Mouse (Mus musculus) CH12F3 (cell line): Measurements from ENCODE around the gene Igf1r.

Experiments
- in situ Hi-C: fragments of 300-500 bp; cut with MboI; formaldehyde crosslinking; loops from 2 replicates; pipeline ENCODE4 v1.14.3; 2020; ENCODE audit warnings: low sequenced_read_pairs

The Igf1r gene

DNA sequence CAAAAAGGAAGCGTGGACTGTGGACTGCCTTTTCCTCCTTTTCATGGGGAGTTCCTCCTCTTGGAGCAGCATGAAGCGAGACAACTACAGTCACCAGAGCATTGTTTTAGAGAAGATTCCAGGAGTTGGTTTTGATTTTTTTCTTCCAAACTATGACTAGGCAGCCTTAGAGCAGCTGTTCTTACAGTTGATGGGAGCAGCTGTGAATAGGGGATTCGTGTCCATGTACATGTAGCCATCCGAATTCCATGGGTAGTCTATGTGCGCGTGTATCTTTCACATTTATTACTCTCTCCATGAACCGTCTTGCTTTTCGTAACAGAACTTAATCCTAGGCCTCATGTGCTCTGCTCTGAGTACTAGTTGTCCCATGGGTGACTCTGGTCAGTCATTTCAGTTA, 199.8 kb downstream of the Igf1r start:
- in situ Hi-C loops: no loop called here

DNA sequence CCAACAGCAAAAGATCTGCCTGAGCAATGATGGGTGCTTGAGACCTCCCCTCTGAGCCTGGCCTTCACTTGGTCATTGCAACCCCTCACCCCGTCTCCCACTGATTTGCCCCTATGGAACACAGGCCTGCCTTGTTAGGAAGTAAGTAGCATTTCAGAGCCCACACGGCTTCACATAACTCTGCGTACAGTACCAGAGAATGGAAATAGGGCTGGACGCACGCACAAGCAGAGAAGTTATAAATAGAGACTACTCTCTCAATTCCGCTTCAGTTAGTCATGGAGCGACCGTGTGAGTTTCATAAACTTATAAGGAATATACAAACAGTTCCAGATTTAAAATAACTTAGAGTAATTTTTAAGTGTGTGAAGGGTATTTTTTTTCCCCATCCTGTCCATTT, 200.6 kb downstream of the Igf1r start:
- in situ Hi-C loops: no loop called here

DNA sequence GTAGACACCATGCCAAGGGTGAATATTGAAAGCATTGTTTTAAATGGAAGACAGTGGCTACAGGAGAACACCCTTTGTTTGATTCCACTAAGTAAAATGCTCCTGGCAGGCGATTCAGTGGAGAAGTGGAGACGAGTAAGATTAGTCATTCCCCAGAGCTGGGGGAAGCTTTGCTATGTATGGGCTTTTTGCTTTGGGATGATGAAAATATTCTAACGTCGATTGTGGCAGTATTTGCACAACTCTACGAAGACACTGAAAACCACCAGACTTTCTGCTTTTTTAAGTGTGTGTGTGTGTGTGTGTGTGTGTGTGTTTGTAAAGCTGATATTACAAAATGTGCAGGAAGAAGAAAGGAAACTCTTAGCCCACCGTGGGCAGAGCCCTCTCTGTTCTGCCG, 202.0 kb downstream of the Igf1r start:
- in situ Hi-C loops: no loop called here

DNA sequence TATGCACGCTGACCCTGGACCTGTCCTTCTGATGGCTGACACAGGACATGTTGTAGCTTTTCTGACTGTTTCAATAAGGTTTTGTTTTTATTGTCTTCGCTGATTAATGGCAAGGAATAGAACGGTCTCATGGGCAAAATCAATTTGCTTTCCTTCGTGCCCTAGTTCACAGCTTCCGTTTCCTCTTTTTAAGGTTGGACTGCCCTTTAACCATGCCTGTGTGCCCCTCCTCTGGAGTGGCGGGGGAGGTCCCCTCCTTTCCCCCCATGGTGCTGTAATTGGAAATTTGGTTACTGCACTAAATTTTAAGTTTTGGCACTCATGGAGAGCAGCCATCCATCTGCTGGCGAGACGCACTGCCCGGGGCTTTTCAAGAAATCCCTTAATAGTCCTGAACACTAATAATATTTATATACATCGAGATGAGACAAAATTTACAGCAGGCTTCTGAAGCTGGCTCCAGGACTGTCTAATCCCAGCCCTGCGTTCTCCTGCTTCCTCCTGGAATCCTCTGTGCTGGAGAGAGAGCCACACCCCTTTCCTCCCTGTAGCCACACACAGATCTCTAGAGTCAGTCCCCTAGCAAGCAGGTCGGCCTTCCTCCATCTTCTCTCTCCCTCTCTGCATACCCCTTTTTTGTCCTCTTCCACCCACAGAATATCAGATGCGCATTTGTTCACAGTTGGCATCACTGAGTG, 207.6 kb downstream of the Igf1r start:
- in situ Hi-C loops: no loop called here

DNA sequence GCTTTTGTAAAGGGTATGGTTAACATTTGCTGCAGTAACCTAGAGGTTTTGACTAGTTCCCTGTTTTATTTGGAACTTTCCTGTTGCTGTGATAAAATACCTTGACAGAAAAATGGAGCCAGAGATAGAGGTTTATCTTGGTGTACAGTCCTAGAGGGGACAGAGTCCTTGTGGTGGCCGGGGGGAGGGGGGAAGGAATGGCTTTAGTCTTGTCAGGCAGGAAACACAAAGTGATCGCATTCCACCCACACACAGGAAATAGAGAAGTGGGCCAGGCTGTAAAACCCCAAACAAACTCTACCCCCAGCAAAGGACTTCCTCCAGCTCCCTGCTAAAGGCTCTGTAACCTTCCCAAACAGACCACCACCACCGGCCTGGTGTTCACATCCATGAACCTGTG, 211.4 kb downstream of the Igf1r start:
- in situ Hi-C loops: no loop called here

DNA sequence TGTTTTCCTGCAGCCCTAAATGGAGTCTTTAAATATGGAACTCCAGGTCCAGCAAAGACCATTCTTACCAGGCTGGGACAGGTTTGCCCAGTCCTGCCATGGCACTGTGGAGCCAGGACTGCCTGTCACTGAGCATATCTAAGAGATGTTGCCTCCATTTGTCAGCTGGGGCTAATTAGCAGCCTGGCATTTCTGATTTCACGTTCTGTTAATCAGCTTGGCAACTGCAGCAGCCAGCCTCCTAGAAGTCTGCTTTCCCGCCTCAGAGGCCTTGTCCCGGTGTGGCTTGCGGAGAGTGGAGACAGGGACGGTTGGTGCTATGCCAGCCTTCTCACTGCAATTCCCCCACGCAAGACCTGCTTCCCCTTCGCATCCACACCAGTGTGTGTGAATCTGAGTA, 220.1 kb downstream of the Igf1r start:
- in situ Hi-C loops: no loop called here

DNA sequence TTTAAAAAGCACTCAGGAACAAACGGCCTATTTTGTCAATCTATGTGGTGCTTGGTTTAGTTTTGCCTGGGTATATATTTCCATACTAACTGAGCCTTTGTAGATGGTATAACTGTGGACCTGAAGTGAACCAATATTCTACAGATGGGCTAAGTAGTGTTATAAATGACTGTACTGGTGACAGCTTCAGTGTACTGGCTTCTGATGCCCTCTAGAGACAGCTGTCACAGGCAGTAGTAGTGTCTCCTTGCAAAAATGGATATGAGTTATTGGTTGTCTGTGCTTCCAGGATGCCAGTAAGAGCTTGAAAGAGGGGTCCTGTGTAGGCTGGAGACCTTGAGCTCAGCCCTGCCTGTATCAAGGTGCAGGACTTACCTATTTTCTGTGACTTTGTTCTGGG, 227.0 kb downstream of the Igf1r start:
- in situ Hi-C loops: no loop called here

DNA sequence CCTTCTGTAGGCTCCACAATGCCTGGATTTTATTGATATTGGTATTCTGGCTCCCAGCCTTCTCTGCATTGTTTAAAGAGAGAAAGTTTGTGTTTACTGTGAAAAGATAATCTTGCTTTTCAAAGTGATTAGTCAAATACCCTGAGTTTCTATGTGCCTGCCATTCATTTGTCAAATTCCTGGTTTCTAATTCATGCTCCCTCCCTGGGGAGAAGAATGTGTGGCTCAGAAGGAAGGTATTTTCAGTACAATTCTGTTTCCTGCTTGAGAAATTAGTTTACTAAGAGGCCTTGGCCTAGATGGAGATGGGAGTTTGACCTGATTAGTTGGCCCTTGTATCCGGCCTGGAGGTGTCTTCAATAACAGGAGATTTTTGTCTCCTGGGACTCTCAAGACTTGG, 228.5 kb downstream of the Igf1r start:
- in situ Hi-C loops: no loop called here

DNA sequence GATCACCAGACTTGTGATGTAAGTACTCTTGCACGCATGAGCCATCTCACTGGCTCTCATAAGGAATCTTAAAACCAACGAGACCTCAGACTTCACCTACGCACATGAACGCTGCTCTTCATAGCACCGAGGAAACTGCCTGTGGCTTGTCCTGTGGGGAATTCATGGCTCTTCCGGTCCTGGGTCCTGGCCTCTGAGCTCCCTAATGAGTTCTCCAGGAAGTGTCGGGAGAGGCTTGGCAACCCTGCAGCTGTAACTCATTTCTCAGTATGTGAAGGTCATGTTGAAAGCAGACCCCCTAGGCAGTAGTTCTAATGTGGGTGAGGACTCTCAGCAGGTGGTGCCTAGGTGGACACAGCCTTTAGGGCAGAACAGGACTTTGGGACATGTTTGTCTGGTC, 229.4 kb downstream of the Igf1r start:
- in situ Hi-C loops: no loop called here

DNA sequence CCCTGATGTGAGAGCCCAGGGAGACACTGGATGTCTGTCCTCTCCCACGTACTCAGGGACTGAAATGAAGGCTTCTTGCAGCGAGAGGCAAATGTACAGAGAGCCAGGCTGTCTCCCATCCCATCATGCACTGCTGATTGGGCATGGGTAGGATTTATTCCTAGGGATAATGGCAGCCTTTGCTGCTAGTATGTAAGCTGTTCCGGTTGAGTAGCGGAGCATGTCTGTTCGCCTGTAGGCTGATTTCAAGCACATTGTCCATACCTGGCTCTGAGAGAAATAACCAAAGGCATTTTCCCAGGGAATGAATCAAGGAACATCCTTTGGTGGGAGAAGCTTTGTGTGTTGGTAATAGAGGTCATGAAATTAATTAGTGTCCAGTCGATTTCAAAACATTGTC, 230.1 kb downstream of the Igf1r start:
- in situ Hi-C loops: no loop called here

DNA sequence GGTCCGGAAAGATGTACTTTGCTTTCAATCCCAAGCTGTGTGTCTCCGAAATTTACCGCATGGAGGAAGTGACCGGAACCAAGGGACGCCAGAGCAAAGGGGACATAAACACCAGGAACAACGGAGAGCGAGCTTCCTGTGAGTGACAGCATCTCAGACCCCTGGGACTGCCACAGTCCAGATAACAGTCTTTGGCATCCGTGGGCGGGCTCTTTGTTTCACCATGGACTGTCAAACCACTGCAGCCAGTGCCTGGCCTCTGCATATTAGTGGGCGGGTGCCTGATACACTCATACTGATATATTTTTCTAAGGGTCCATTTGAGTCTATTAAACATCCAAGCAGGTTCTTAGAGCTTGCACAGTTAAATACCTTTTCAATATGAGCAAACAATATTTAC, 230.8 kb downstream of the Igf1r start:
- in situ Hi-C loops: no loop called here

DNA sequence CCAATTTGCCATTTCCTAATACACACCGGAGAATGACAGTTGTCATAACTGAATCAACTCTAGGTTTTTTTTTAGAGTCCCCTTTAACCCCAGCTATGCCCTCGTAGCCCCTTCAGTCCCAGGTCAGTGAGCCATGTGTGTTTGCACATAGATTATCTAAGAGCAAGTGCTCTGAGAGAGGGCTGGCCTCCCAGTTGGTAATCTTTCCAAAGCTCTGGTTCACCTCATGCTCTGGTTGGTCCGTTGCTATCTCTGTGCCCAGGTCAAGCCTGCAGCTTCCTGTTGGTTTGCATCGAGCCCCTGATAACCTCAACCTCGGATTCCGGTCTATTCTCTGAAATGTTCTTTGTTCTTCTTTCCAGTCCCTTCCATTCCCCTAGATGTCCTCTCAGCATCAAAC, 236.6 kb downstream of the Igf1r start:
- in situ Hi-C loops: no loop called here

DNA sequence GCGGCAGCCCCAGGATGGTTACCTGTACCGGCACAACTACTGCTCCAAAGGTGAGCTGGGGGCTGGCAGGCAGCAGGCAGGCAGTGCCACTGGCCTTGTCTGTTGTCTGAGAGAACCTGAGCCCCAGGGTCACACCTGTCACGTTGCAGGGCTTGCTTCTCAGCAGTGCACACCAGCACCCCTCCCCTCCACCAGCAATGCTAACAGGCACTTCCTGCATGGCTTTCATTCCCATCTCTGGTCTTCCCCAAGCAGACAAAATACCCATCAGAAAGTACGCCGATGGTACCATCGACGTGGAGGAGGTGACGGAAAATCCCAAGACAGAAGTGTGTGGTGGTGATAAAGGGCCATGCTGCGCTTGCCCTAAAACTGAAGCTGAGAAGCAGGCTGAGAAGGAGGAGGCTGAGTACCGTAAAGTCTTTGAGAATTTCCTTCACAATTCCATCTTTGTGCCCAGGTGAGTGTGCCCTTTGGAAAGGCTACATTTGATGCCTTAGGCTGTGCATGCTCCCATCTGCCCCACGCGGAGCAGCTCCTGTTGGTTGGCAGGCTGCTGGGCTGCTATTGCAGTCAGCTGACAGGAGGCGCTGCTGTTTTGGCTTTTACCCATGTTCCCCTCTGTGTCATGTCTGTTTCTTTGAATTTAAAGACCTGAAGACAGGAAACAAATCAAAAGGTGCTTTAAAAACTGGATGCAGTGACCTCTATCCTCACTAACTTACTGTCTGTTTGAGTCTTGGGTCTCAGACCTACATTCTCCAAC, 237.2 kb downstream of the Igf1r start:
- in situ Hi-C loops: no loop called here

DNA sequence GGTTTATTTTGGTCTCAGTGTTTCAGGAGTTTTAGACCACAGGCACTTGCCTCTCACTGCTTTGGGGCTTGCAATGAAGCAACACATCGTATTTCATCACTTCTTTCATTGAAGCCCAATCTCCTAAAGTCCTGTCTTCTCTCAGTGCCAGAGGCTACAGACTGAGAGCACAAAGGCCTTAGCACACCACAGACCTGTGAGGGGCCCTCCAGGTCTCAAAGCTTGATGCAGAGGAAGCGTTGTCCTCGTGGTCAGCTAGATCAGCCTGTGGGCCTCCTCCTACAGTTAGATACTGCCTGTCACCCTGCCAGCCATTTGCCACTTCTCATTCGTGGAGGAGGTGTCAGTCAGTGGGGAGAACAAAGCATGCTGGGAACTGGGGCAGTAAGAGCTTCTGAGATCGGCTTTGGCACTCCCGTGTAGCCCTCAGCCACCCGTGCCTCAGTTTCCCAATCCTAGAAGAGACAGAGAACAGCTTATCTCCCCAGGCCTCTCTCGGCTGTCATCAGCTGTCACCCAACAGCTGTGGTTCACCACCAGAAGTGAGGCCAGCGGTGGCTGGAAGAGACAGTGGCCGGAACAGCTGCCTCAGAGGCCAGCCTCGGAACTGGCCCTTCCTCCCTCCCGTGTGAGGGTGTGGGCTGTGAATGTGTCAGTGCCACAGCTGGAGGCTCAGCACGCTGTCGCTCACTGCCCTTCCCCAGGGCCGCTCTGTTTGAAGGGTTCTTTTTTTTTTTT, 241.5 kb downstream of the Igf1r start:
- in situ Hi-C loops: no loop called here

DNA sequence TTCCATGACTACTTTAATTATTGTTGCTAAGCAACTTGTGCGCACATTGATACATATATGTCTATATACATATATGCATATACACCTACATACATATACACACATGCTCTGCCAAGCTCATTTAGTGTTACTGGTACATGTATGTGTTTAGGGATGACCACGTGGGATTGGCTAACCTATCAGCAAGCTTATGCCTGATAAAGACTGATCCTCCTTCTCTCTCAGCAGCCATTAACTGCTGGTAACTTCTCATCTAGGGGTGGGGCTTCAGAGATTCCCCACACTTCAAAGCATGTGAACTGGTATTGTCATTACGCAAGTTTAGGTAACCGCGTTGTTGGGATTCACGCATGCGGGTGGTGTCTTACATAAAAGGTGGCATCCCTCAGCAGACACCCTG, 247.0 kb downstream of the Igf1r start:
- in situ Hi-C loops: no loop called here

DNA sequence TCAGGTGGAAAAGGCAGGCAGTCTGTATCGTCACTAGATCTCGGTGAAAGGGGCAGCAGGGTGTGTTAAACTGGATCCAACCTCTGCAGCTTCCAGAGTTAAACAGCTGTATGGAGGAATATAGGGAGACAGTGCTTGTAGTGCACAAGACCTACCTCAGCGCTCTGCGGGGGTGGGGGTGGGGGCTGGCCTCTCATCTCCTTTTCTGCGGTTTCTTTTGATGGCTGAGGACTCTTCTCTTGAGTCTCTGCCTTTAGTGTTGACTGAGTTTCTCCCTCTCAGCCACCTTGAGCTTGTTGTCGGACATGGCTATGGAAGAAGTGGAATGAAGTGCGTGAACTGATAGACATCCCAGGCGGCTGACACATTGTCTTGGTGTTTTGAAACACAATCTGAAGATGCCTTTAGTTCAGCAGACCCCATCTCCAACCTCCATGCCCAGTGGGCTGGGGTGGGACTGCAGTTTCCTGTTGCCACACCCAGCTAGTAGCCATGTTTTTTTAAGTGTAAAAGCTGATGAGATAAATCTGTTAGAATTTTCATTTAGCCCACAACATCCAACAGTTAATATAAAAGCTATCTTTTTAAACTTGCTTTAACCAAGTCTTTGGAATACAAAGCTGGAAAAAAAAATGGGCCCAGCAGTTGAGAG, 253.3 kb downstream of the Igf1r start:
- in situ Hi-C loops: no loop called here

DNA sequence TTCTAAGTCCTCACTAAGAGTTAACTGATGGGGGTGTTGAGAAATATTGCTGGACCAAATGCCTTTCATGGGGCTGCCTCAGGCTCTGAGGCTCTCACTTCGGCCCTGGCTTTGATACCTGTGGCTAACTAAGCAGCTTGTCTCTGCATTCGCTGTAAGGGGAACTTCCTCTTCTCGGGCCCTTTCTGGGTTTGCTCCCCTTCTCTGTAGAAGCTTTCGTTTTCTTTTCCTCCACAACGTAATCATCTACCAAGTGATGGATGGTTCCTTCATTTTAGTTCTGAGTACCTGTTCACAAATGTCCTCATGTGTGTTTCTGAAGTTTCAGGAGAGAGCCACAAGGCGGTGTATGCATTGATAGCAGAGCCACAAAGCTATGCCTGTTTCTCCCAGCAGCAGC, 256.4 kb downstream of the Igf1r start:
- in situ Hi-C loops: no loop called here

DNA sequence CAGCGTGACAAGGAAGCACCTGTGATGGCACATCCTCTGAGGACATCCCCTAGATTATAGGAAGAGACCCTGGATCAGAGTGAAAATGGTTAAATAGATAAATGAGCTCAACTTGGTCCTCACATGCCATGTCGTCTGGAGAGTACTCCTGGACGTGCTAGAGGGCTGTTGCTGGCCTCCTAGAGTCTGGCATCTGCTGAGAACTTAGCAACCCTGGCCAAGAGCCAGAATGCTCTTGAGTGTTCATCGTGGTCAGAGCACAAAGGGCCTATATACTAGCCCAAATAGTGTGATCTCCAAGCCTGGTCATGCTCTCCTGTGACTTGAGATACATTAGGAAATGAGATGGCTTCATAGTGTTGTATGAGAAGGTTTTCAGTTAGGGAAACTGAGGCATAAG, 257.8 kb downstream of the Igf1r start:
- in situ Hi-C loops: no loop called here

DNA sequence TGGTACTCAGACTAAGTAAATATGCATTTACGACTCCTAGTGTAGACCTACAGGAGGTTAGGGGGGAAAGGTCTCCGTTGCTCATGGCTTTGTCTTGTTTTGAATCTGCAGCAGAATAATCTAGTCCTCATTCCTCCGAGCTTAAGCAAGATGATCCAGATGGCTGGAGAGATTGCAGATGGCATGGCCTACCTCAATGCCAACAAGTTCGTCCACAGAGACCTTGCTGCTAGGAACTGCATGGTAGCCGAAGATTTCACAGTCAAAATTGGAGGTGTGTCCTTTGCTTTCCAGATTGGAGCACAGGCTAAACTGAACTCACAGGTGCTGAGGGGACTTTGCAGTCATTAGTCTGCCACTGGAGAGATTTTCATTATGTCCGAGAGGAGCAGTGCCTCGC, 259.3 kb downstream of the Igf1r start:
- in situ Hi-C loops: no loop called here

DNA sequence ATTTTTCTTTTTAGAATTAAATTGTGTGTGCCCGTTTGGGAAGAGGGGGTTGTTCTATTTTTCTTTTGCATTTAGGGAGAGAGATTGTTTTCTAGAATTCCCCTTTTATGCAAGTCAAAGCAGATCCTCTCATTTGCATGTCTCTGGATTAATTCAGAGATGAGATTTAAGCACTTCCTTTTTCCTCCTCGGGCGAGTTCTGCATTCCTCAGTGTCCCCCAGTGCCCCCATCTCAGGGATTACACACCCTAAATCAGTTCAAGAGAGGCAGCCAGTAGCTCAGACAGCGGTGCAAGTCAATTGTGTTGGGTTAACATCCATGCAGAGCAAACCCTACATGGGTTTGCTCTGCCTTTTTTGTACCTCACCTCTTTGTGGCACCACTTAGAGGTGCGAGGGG, 261.2 kb downstream of the Igf1r start:
- in situ Hi-C loops: no loop called here

DNA sequence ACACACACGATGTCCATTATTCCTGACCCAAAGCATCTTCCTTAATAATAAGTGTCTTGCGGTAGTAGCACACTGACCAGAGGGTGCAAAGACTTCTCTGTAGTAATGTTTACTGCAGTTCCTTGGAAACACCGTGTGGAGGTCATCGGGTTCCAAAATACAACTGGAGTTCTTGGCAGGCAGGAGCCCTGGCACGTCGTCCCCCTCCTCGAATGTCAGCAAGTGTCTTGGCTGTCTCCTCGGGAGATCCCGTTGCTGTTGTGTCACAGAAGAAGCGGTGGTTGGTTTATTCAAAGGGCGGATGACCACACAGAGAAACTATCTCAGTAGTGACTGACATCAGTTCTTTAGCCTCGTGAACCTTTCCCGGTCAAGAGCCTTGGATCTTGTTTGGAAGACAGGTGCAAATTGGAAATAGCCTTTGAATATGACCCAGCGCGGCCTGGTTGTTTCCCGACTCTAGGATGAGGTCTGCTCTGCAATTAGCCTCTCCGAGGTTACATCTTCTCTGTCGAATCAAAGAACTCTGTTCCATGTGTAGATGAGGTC, 263.0 kb downstream of the Igf1r start:
- in situ Hi-C loops: no loop called here
